Mouse (Mus musculus) ES-E14 (cell line): ENCODE data around the gene Ceacam9. TPM values are rescaled to one million over a fixed set of nuclear protein-coding genes. Genes with fewer than 3 reads are reported as not detected.

Source experiments
- DNase-seq: peaks from one replicate; pipeline ENCODE4 v3.0.0-alpha.2; 2013; ENCODE audit warnings: low read depth, low spot score
- H3K27ac ChIP-seq: 2 replicates; pipeline ENCODE4 v1.5.1; 2012; ENCODE audit warnings: low read depth, mild to moderate bottlenecking, low read length, moderate library complexity, mixed read lengths; ENCODE audit not compliant: poor library complexity, insufficient read depth, severe bottlenecking
- H3K36me3 ChIP-seq: 2 replicates; pipeline ENCODE4 v1.6.1; 2012; ENCODE audit warnings: mild to moderate bottlenecking, low read length, moderate library complexity, mixed read lengths; ENCODE audit not compliant: control insufficient read depth, poor library complexity, insufficient read depth, severe bottlenecking
- H3K4me1 ChIP-seq, 2 experiments: fragments of 150-350 bp in 1 of 2; sonication (generic) in 1 of 2; 2 replicates each; pipeline ENCODE4 v1.6.1; 2012; ENCODE audit warnings: low read length in 2 of 2, mild to moderate bottlenecking in 1 of 2, mixed read lengths in 1 of 2; ENCODE audit not compliant: control insufficient read depth in 2 of 2, insufficient read depth in 2 of 2, poor library complexity in 1 of 2
- H3K4me3 ChIP-seq, 2 experiments: fragments of 150-350 bp in 1 of 2; sonication (generic) in 1 of 2; 2 replicates each; pipeline ENCODE4 v1.5.1; 2012; ENCODE audit warnings: low read length in 2 of 2, low read depth in 1 of 2, mild to moderate bottlenecking in 1 of 2, mixed read lengths in 1 of 2; ENCODE audit not compliant: insufficient read depth in 1 of 2, poor library complexity in 1 of 2, severe bottlenecking in 1 of 2
- H3K9ac ChIP-seq: 2 replicates; pipeline ENCODE4 v1.6.1; 2012; ENCODE audit warnings: low read depth, mild to moderate bottlenecking, low read length, mixed read lengths; ENCODE audit not compliant: poor library complexity, insufficient read depth, severe bottlenecking
- H3K9me3 ChIP-seq: fragments of 150-350 bp; sonication (generic); 2 replicates; pipeline ENCODE4 v1.6.1; 2012; ENCODE audit warnings: low read depth, mild to moderate bottlenecking, low read length; ENCODE audit not compliant: control insufficient read depth, insufficient read depth
- CHD2 ChIP-seq: IDR thresholded peaks from 2 replicates; pipeline ENCODE4 v1.6.1; 2014; ENCODE audit warnings: mild to moderate bottlenecking, low read depth, low read length, inconsistent platforms
- HCFC1 ChIP-seq: IDR thresholded peaks from 2 replicates; pipeline ENCODE4 v1.6.1; 2012; ENCODE audit warnings: low read length, inconsistent platforms, borderline replicate concordance; ENCODE audit not compliant: insufficient read depth
- MAFK ChIP-seq: IDR thresholded peaks from 2 replicates; pipeline ENCODE4 v1.6.1; 2014; ENCODE audit warnings: mild to moderate bottlenecking, low read depth, low read length, inconsistent platforms; ENCODE audit not compliant: insufficient read depth
- ZC3H11A ChIP-seq: IDR thresholded peaks from 2 replicates; pipeline ENCODE4 v1.6.1; 2012; ENCODE audit warnings: low read depth, mild to moderate bottlenecking, inconsistent platforms, low read length, borderline replicate concordance
- ZNF384 ChIP-seq: IDR thresholded peaks from 2 replicates; pipeline ENCODE4 v1.6.1; 2012; ENCODE audit warnings: low read depth, low read length, inconsistent platforms
- in situ Hi-C, 2 experiments: fragments of 600-800 bp; cut with MboI; formaldehyde crosslinking; loops; one replicate each; pipeline ENCODE4 v1.15.1; 2025; ENCODE audit warnings: low sequenced_read_pairs in 2 of 2, inconsistent platforms in 1 of 2; ENCODE audit not compliant: unreplicated experiment in 2 of 2
- total RNA-seq: library from RNA; depleted of rRNA; stranded (reverse); fragments of 300-350 nt; gene quantifications from 2 replicates; pipeline ENCODE4 v1.2.3, GENCODE M21; 2012; rRNA removed

Ceacam9 gene
- total RNA-seq, 1 experiment, result 0.22 TPM

DNA sequence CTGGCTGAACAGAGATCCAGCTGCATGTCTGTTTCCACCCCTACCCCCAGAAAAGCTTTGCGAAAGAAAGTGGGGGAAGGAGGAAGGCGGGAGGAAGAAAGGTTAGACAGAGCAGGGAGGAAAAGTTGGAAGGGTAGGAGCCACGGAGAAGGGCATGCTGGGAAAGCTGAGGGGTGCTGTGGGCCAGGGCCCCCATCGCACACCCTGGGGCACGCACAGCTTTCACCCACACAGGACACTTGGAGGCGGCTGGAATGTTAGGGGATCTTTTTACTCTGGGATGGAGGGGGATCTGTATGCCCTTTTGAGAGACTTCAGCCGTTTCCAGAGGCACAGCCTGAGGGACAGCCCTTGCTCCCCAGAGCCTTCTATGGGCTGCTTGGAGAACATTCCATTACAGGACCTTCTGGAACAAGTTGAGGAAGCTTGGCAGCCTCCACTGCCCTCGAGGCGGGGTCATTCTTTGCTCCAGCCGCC is 39.3 kb downstream of the Ceacam9 start:
- Histone ChIP-seq H3K4me1 (peaks cover 2 to 10% of the 10 kb centered on the region in 2 experiments; a peak in 3 of 4 replicates), H3K4me3 (no peak overlapping the region), H3K27ac (no peak overlapping the region), H3K9ac (0 out of 2 replicates have a peak overlapping the region, but pooled peaks have one; percentile 51), H3K9me3 (no peaks in the 10 kb centered on the region), H3K36me3 (no peaks in the 10 kb centered on the region)
- in situ Hi-C loops, result no loop called here
- no peak for DNase-seq
- TF ChIP-seq ZC3H11A (no peak), CHD2 (no peak), HCFC1 (no peak), ZNF384 (no peak), MAFK (no peak)

DNA sequence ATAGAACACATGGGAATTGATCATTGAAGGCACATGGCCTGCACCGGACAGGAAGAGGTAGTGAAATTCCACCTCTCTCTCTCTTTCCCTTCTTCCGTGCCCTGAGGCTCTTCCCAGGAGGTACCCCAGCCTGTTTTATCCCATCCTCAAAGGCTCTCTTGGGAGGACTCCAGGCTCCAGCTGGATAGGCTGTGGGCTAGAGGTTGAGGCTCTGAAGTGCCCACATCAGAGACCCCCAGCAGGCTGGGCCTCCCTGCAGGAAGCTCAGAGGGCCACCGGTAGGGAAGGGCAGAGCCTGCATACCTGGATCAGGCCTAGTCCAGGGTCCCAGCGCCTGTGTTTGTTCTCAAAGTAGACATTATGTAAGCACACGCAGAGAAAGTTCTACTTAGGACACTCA is 39.9 kb downstream of the Ceacam9 start:
- Histone ChIP-seq H3K27ac (no peak overlapping the region), H3K9me3 (no peaks in the 10 kb centered on the region), H3K36me3 (no peaks in the 10 kb centered on the region), H3K4me1 (peaks cover 2 to 10% of the 10 kb centered on the region in 2 experiments; a peak in 3 of 4 replicates), H3K9ac (peak overlapping the region; percentile 38; the same call in 1 of the 2 replicates), H3K4me3 (no peak overlapping the region)
- no peak for DNase-seq
- in situ Hi-C loops, result no loop called here
- TF ChIP-seq ZC3H11A (no peak), MAFK (no peak), HCFC1 (no peak), CHD2 (no peak), ZNF384 (no peak)

DNA sequence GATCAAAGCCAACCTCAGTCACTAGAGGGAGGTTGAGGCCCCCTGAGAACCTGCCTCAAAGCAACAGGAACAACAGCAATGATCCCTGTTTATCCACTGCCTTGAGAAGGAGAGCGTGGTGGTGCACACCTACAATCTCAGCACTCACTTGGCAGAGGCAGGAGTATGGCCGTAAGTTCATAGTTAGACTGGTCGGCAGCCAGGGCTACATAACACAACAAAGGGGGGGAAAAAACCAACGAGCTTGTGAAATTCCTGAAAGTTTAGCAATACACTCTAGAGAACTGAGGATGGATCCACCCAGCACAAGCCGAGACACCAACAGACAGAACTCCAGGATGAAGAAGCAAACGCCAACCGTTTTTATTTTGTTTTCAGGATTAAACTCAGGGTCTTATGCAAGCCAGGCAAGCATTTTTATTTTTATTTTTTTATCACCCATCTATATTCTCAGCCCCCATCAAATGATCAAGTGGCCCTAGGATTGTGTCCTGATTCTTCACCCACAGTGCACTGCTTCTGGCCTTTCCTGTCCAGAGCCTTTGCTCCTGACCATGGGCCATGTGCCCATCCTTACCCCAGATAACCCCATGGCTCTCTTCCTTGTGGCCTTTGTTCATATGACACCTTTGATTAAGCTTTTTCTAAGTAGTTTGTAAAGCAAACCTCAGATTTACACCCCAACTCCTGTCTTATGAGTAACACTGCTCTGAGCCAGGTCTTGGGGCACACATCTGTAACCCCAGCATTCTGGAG is 41.9 kb downstream of the Ceacam9 start:
- no peak for TF ChIP-seq MAFK
- no peak for TF ChIP-seq HCFC1
- TF ChIP-seq CHD2, result no peak
- no peak for TF ChIP-seq ZC3H11A
- no peak for TF ChIP-seq ZNF384
- in situ Hi-C loops, result no loop called here

DNA sequence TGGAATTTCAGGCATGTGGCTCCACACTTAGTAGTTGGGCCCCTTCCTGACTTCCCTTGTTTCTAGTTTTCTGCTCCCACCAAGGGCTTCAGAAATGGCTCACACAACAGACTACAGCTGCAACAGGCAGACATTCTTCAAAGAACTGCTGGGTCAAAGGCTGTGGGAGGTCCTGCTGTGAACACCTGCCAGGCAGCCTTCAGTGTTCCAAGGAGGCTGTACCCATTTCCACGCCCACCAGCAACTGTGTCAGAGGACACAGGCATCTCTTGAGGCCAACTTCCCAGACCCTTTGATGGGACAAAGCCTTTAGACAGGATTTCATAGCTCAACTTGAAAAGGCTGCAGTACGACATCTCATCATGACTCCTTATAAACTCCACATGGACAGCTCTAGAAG is 44.7 kb downstream of the Ceacam9 start:
- no peak for DNase-seq
- no peak overlapping the region for H3K9ac ChIP-seq
- in situ Hi-C loops, result no loop called here
- peaks cover 0 to 2% of the 10 kb centered on the region in 2 experiments; a peak in 1 of 4 replicates for H3K4me1 ChIP-seq
- no peak overlapping the region for H3K4me3 ChIP-seq
- no peaks in the 10 kb centered on the region for H3K9me3 ChIP-seq
- TF ChIP-seq CHD2, result no peak
- TF ChIP-seq ZC3H11A, result no peak
- no peak for TF ChIP-seq HCFC1
- no peak for TF ChIP-seq ZNF384
- no peak for TF ChIP-seq MAFK
- H3K36me3 ChIP-seq, result no peaks in the 10 kb centered on the region
- H3K27ac ChIP-seq, result no peak overlapping the region

More for the DNA sequence above, 41.9 kb downstream of the Ceacam9 start:
- no peak overlapping the region for H3K27ac ChIP-seq
- H3K36me3 ChIP-seq, result no peaks in the 10 kb centered on the region
- DNase-seq, result no peak
- H3K4me1 ChIP-seq, result peaks cover 2 to 7% of the 10 kb centered on the region in 2 experiments; a peak in 3 of 4 replicates
- H3K9me3 ChIP-seq, result no peaks in the 10 kb centered on the region
- no peak overlapping the region for H3K4me3 ChIP-seq
- H3K9ac ChIP-seq, result no peak overlapping the region

Other genes starting within 250 kb of the Ceacam9 start
- 0.22 and 0.48 TPM in 2 replicates for gene Npas1, start 244.2 kb upstream of the Ceacam9 start, total RNA-seq
- 43.0 and 46.6 TPM in 2 replicates for gene Arhgap35, start 106.9 kb upstream of the Ceacam9 start, total RNA-seq
- not detected in 2 replicates for gene Ceacam15, start 46.2 kb upstream of the Ceacam9 start, total RNA-seq
- 188 and 227 TPM in 2 replicates for gene Ap2s1, start 16.5 kb downstream of the Ceacam9 start, total RNA-seq
- 72.0 and 156 TPM in 2 replicates for gene Slc1a5, start 59.4 kb downstream of the Ceacam9 start, total RNA-seq
- gene Strn4, start 94.0 kb downstream of the Ceacam9 start, total RNA-seq, result 76.0 and 105 TPM in 2 replicates
- 12.8 and 18.5 TPM in 2 replicates for gene Fkrp, start 94.8 kb downstream of the Ceacam9 start, total RNA-seq
- gene Prkd2, start 121.0 kb downstream of the Ceacam9 start, total RNA-seq, result 5.7 and 6.9 TPM in 2 replicates
- gene Dact3, start 153.4 kb downstream of the Ceacam9 start, total RNA-seq, result 4.5 and 7.0 TPM in 2 replicates
- gene Gng8, start 169.9 kb downstream of the Ceacam9 start, total RNA-seq, result 0.79 and 1.0 TPM in 2 replicates
- 0.09 and 0.26 TPM in 2 replicates for gene Ptgir, start 184.6 kb downstream of the Ceacam9 start, total RNA-seq
- gene Calm3, start 202.2 kb downstream of the Ceacam9 start, total RNA-seq, result 163 and 198 TPM in 2 replicates
- gene Pnmal2, start 222.8 kb downstream of the Ceacam9 start, total RNA-seq, result 0.71 and 0.85 TPM in 2 replicates
- 0.26 and 0.45 TPM in 2 replicates for gene Pnmal1, start 237.8 kb downstream of the Ceacam9 start, total RNA-seq